Mouse (Mus musculus) hindbrain, embryonic 15.5 days (tissue): Measurements from ENCODE around the gene Nkx3-2. TPM values are rescaled to one million over a fixed set of nuclear protein-coding genes. Genes with fewer than 3 reads are reported as not detected.

ENCODE experiments used
- ATAC-seq: fragments of 200-750 bp; cut with Nextera tagmentation; 2 replicates; pipeline ENCODE4 v1.8.0; 2017; ENCODE audit warnings: low read depth, moderate number of reproducible peaks, moderate TSS enrichment; ENCODE audit not compliant: low FRiP score
- H3K27ac ChIP-seq: fragments of 300-500 bp; sonication (generic); replicated peaks from 2 replicates; pipeline ENCODE4 v1.5.1; 2015; ENCODE audit warnings: mild to moderate bottlenecking, inconsistent platforms
- H3K27me3 ChIP-seq: fragments of 300-500 bp; sonication (generic); 2 replicates; pipeline ENCODE4 v1.6.1; 2015; ENCODE audit warnings: control low read depth, inconsistent platforms
- H3K36me3 ChIP-seq: fragments of 300-500 bp; sonication (generic); 2 replicates; pipeline ENCODE4 v1.6.1; 2015; ENCODE audit warnings: control low read depth, inconsistent platforms
- H3K4me1 ChIP-seq: fragments of 300-500 bp; sonication (generic); replicated peaks from 2 replicates; pipeline ENCODE4 v1.6.1; 2015; ENCODE audit warnings: control low read depth, inconsistent platforms
- H3K4me2 ChIP-seq: fragments of 300-500 bp; sonication (generic); 2 replicates; pipeline ENCODE4 v1.6.1; 2015; ENCODE audit warnings: moderate library complexity, mild to moderate bottlenecking, inconsistent platforms
- H3K4me3 ChIP-seq: fragments of 300-500 bp; sonication (generic); 2 replicates; pipeline ENCODE4 v1.5.1; 2015; ENCODE audit warnings: mild to moderate bottlenecking, inconsistent platforms
- H3K9ac ChIP-seq: fragments of 300-500 bp; sonication (generic); 2 replicates; pipeline ENCODE4 v1.6.1; 2015; ENCODE audit warnings: inconsistent platforms
- H3K9me3 ChIP-seq: fragments of 300-500 bp; sonication (generic); 2 replicates; pipeline ENCODE4 v1.6.1; 2016; ENCODE audit warnings: control low read depth, inconsistent platforms
- WGBS: fragments of 180-500 bp; shearing (Covaris S2); methylation state at CpG from one replicate; pipeline ENCODE4 v1.1.7; 2015; 5-methylcytosine and 5-hydroxymethylcytosine counted together
- polyA plus RNA-seq: library from polyadenylated mRNA; unstranded; fragments of >200 nt; fragmentation: Nextera tagmentation; extraction: Ambion mirVana; gene quantifications from 2 replicates; pipeline ENCODE4 v1.2.1, GENCODE M21; 2015

Nkx3-2 gene
- polyA plus RNA-seq, 1 experiment from 2014 or later, result not detected

DNA sequence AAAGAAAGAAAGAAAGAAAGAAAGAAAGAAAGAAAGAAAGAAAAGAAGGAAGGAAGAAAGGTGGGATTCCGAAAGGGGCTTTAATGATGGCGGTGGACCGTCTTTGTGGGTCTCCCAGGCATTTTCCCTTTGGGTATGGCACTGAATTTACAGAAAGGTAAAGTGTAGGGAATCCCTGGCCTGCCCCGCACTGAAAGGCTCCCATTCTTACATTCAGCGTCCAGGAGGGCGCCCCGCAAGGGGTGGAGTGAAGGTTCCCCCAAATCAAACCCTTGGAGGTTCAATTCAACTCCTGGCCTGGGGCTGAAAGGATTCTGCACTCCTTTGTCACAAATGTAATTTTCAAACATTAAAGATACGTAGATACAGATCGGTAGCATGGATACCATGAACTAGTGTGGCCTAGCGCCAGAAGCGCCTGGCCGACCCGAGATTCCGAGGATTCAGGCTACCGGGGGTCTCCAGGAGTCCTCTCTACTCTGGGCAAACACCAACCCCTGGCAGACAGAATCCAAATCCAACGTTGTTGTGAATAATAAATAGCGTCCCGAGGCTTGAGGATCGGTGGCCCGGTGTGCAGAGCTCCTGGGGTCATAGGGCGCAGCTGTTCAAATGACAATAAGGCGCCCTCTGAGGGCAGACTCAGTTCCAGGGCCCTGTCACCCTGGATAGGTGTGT is 3.3 kb downstream of the Nkx3-2 start:
- Histone ChIP-seq H3K27ac (no peak overlapping the region), H3K4me2 (no peak overlapping the region), H3K27me3 (peaks cover 91% of the 10 kb centered on the region), H3K4me3 (0 out of 2 replicates have a peak overlapping the region, but pooled peaks have one; percentile 7), H3K9me3 (no peaks in the 10 kb centered on the region), H3K9ac (no peak overlapping the region), H3K4me1 (peaks cover 27% of the 10 kb centered on the region), H3K36me3 (no peaks in the 10 kb centered on the region)
- no peak for ATAC-seq
- 4% methylated on average over 22 of the region's 22 CpGs for WGBS

DNA sequence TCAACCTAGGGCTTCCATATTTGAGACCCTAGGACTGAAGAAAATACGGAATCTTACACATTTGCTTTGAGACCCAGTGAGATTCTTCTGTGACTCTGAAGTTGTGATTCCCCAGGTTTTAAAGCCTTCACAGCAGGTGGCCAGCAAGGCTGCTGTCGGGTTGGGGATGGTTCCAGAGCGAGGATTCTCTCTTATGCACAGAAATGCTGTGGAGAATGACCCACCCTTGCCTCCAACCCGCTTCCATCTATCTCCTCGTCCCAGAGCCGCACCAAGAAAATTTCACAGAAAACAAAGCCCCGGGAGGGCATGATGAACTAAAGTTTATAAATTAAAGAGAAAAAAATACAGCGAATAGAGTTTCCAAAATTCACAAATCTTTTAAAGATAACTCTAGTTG is 4.2 kb downstream of the Nkx3-2 start:
- Histone ChIP-seq H3K36me3 (no peaks in the 10 kb centered on the region), H3K4me2 (no peak overlapping the region), H3K4me1 (peaks cover 27% of the 10 kb centered on the region), H3K9ac (no peak overlapping the region), H3K27me3 (peaks cover 91% of the 10 kb centered on the region), H3K27ac (no peak overlapping the region), H3K9me3 (no peaks in the 10 kb centered on the region), H3K4me3 (no peak overlapping the region)
- ATAC-seq, result no peak
- WGBS, result 3% methylated on average over 8 of the region's 8 CpGs

DNA sequence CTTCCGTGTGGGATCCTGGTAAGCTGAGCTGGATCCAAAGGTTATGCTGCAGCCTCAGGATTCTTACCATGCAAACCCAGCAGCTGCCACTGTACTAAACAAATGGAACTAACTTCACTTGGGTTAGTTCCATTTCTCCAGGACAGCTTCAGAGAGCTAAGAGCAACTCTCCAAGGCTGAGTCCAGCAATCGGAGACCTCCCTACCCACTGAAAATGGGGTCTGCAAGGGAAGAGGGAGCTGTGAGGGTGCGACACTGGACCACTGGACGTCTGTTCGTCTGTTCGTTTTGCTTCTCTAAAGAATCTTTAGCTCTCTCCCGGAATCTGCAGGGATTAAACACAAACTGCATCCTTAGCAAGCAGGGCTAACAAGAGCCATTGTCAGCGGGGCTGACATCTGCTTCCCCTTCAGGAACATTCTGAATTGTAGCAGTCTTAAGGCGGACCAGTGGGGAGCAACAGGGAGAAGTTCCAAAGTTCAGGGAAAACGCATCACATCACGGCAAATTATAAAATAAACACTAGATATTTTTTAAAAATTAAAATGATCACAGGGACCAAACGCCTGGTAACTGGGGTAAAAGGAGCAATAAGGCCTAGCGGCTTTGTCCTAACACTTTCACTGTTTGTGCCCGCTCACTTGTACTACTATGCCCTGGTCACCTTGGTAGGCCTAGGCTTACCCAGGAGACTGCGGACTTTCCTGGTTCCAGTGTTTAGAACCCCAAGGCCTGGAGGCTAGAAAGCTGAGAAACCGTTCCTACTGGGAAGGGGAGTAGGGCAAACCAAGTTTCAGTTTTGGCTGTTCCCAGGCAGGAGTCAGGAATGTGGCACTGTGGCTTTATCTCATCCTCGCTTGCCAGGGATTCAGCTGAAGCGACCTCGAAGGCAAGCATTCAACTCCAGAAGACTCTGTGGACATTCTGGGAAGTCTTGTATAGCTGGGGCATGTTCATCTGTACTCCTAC is 5.3 kb downstream of the Nkx3-2 start:
- H3K4me3 ChIP-seq, result no peak overlapping the region
- H3K9ac ChIP-seq, result no peak overlapping the region
- H3K9me3 ChIP-seq, result no peaks in the 10 kb centered on the region
- WGBS, result 4% methylated on average over 19 of the region's 19 CpGs
- ATAC-seq, result no peak
- H3K27ac ChIP-seq, result no peak overlapping the region
- H3K4me2 ChIP-seq, result no peak overlapping the region
- peaks cover 94% of the 10 kb centered on the region for H3K27me3 ChIP-seq
- H3K36me3 ChIP-seq, result no peaks in the 10 kb centered on the region
- peaks cover 25% of the 10 kb centered on the region for H3K4me1 ChIP-seq

- 4% methylated on average over 5 of the region's 5 CpGs for WGBS
- H3K36me3 ChIP-seq, result no peaks in the 10 kb centered on the region
- no peak overlapping the region for H3K9ac ChIP-seq
- ATAC-seq, result no peak
- no peak overlapping the region for H3K27ac ChIP-seq
- H3K4me3 ChIP-seq, result no peak overlapping the region
- H3K9me3 ChIP-seq, result no peaks in the 10 kb centered on the region
- no peak overlapping the region for H3K4me2 ChIP-seq
- H3K27me3 ChIP-seq, result peaks cover 93% of the 10 kb centered on the region
- H3K4me1 ChIP-seq, result peaks cover 17% of the 10 kb centered on the region
Measured at GRCm38 (mm10) chr5:41757338-41757737, 7.0 kb downstream of the Nkx3-2 start.

GRCm38 (mm10) chr5:41756396-41756795 is 7.9 kb downstream of the Nkx3-2 start:
- Histone ChIP-seq H3K9ac (no peak overlapping the region), H3K4me3 (no peak overlapping the region)
- 8% methylated on average over 4 of the region's 4 CpGs for WGBS

DNA sequence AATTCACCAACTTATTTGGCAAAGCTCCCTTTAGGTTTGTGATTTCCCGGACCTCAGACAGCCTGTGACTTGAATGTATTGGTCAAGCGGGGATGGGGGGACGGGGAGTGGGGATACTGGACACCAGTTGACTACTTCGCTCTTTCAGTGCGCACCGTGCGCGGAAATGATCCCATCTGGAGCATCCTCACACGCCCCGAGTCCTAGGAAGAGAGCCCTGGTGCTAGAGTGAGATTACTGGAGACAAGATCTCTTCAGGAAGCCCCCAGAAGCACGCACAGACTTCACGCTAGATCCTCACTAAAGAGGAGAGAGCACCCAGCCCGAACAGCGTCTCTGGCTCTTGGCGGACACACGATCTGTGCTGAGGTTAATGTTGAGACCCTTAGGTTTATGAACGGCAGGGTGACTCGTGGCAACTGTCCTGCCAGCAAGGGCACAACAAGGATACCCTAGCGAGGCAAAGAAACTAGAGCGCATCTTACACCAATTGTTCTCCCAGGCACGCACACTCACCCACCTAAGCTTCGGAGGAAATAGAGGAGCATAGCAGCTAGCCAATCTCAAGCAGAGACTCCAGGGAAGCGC is 8.8 kb downstream of the Nkx3-2 start:
- H3K4me1 ChIP-seq, result peaks cover 7% of the 10 kb centered on the region; the same call in 1 of the 2 replicates
- peaks cover 95% of the 10 kb centered on the region for H3K27me3 ChIP-seq
- H3K4me2 ChIP-seq, result no peak overlapping the region
- H3K9me3 ChIP-seq, result no peaks in the 10 kb centered on the region
- no peak overlapping the region for H3K4me3 ChIP-seq
- no peak overlapping the region for H3K27ac ChIP-seq
- no peaks in the 10 kb centered on the region for H3K36me3 ChIP-seq
- ATAC-seq, result no peak
- no peak overlapping the region for H3K9ac ChIP-seq
- WGBS, result 2% methylated on average over 23 of the region's 23 CpGs

More at GRCm38 (mm10) chr5:41756396-41756795, 7.9 kb downstream of the Nkx3-2 start:
- Histone ChIP-seq H3K27me3 (peaks cover 93% of the 10 kb centered on the region), H3K36me3 (no peaks in the 10 kb centered on the region), H3K27ac (no peak overlapping the region), H3K4me1 (peaks cover 11% of the 10 kb centered on the region), H3K4me2 (no peak overlapping the region), H3K9me3 (no peaks in the 10 kb centered on the region)
- no peak for ATAC-seq

DNA sequence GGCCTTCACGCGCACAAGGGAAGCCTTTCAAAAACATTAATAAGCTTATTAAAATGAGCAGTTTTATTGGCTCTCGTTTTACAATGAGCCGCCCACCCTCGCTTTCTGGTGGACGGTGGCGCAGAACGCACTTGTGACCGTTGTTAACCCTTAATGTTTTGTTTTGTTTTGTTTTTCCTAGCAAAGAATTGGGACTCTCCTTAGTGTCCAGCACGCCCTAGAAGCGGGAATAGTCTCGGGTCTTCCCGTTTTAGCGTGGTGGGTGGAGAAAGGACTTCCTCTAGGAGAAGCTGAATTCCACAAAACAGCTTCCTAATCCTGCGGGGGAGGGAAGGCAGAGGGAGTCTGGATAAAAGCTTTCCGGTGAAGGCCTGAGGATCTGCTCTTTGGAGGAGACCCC is 9.5 kb downstream of the Nkx3-2 start:
- peaks cover 7% of the 10 kb centered on the region; the same call in 1 of the 2 replicates for H3K4me1 ChIP-seq
- H3K36me3 ChIP-seq, result no peaks in the 10 kb centered on the region
- ATAC-seq, result no peak
- peak overlapping the region; percentile 28; the same call in 1 of the 2 replicates for H3K4me2 ChIP-seq
- no peak overlapping the region for H3K9ac ChIP-seq
- H3K4me3 ChIP-seq, result no peak overlapping the region
- H3K27me3 ChIP-seq, result peaks cover 95% of the 10 kb centered on the region
- H3K9me3 ChIP-seq, result no peaks in the 10 kb centered on the region
- 0% methylated on average over 16 of the region's 16 CpGs for WGBS
- no peak overlapping the region for H3K27ac ChIP-seq

DNA sequence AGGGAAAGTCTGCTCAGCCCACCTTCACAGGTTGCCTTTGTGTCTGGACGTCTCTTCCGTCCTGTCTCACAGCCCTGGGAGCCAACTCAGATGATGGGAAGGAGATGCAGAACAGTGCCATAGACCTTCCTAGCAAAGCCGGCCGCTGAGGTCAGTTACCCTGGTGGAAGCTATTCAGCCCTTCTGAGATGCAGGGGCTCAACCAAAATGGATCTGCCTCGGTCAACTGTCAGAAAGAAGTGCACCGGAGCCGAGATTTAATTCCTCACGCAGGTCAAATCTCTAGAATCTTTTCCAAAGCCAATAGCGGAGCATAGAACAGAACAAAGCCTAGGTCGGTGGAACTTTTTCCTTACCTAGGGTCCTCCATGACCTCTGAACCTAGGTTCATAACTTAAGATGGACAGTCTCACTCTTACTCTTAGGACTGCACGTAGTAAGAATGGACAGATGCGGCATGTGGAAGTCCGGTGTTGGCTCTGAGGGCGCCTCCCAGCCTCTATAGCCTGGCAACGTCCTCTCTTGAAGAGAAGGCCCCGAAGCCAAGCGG is 10.0 kb downstream of the Nkx3-2 start:
- 1% methylated on average over 17 of the region's 17 CpGs for WGBS
- Histone ChIP-seq H3K4me1 (peaks cover 7% of the 10 kb centered on the region; the same call in 1 of the 2 replicates), H3K36me3 (no peaks in the 10 kb centered on the region), H3K4me2 (peak overlapping the region; percentile 28; the same call in 1 of the 2 replicates), H3K27me3 (peaks cover 97% of the 10 kb centered on the region), H3K27ac (no peak overlapping the region), H3K9ac (no peak overlapping the region), H3K9me3 (no peaks in the 10 kb centered on the region), H3K4me3 (no peak overlapping the region)
- no peak for ATAC-seq

GRCm38 (mm10) chr5:41752721-41753120 is 11.6 kb downstream of the Nkx3-2 start:
- Histone ChIP-seq H3K36me3 (no peaks in the 10 kb centered on the region), H3K9me3 (no peaks in the 10 kb centered on the region), H3K27me3 (peaks cover 97% of the 10 kb centered on the region), H3K4me2 (no peak overlapping the region), H3K4me1 (peaks cover 7% of the 10 kb centered on the region; the same call in 1 of the 2 replicates), H3K9ac (no peak overlapping the region), H3K27ac (no peak overlapping the region), H3K4me3 (no peak overlapping the region)
- no peak for ATAC-seq
- 28% methylated on average over 4 of the region's 4 CpGs for WGBS

DNA sequence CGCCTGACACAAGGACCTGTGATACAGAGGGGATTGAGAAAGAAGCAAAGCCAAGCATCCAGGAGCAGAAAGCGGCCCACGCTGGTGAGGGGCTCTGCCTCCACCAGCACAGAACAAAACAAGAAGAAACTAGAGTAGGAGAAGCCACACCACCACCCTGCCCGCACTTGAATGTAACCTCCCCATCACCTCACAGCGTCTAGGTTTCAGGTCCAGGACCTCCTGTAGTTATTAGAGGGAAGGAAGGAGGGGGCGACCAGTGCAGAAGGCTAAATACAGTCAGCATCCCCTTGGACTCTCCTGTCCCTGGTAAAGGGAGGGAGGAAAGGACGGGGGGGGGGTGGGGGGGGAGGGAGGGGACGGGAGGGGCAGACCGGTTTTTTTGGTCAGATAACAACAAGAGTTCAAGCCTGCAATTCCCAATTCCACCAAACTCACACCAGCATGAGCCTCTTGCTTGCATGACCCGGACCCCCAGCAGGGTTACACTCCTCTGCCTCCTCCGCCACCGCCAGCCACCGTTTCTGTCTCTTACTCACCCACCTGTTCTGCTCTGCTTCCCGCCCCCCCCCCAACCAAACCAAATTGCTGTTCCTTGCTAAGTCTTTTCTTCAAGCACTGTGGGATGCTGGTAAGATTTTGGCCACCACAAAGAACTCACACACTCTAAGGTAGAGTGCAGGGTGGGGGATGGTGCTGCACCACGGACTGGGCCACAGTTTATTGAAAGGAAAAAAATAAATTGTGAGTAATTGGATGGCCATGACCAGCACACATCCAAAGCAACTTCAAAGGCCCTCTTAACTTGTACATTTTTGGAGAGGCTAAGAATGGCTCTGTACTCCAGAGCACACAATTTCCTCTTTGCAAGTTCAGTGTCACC is 19.2 kb downstream of the Nkx3-2 start:
- Histone ChIP-seq H3K27ac (no peak overlapping the region), H3K4me2 (no peak overlapping the region), H3K9me3 (no peaks in the 10 kb centered on the region), H3K9ac (no peak overlapping the region), H3K4me1 (no peaks in the 10 kb centered on the region), H3K27me3 (peaks cover 73% of the 10 kb centered on the region), H3K36me3 (no peaks in the 10 kb centered on the region), H3K4me3 (no peak overlapping the region)
- 6% methylated on average over 12 of the region's 15 CpGs for WGBS
- no peak for ATAC-seq

- H3K4me2 ChIP-seq, result no peak overlapping the region
- no peaks in the 10 kb centered on the region for H3K4me1 ChIP-seq
- 13% methylated on average over 7 of the region's 7 CpGs for WGBS
- no peaks in the 10 kb centered on the region for H3K9me3 ChIP-seq
- H3K36me3 ChIP-seq, result no peaks in the 10 kb centered on the region
- no peak for ATAC-seq
- H3K27ac ChIP-seq, result no peak overlapping the region
- H3K27me3 ChIP-seq, result peaks cover 64% of the 10 kb centered on the region
- no peak overlapping the region for H3K9ac ChIP-seq
- H3K4me3 ChIP-seq, result no peak overlapping the region
Measured at GRCm38 (mm10) chr5:41744234-41744633, 20.1 kb downstream of the Nkx3-2 start.
